Mouse (Mus musculus) right cerebral cortex, postnatal 4 days (tissue): ENCODE measurements at regions not wholly inside any gene's neighbourhood (a gene's known extent, or its start where the extent isn't known, plus 50 kb on each side); places are given as distances from the start of the nearest gene placed in this dataset.

Experiments
- DNase-seq: peaks from one replicate; pipeline ENCODE4 v3.0.0-alpha.2; 2022

DNA sequence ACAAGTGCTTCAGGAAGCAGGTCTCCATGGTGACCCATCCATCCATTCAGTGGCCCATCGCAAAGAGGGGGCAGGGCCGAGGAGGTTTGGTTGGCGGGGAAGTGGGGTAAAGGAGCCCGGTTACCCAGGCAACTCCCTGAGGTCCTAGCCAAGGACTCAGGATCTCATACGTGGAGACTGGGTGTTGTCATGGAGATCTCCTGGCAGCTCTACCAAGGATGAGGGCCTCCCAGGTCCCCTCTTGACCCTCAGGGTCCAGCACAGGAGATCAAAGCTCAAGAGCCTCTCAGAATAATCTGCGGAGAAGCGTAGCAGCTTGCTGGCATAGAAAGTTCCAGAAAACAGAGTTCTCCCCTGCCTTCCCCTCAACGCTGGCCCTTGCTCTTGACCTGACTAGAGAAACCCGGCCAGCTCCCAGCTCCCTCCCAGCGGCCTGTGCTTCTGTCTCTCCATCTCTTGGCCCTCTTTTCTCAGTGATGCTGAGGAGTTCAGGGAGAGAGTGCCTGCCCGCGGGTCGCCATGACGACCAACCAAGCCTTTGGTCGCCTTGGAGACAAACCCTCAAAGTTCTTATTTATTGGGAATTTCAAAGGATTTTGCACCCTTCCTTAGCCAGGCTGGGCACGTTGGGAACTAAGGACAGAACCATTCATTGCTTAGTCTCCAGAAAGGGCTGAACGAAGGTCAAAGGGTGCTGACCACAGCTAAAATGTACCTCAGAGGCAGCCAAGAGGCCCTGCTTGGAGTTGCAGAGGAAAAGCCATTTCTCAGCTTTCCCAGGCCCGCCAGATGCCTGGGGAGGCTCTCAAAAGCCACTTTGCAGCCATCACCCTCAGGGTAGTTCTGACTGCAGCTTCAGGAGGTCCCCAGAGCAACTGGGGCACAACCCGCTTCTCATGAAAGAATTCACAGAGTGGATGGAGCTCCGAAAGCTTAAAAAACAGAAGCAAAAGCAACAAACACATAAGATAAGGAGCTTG, 60.0 kb downstream of the Ubiad1 start:
- DNase-seq, result peak; percentile 72

DNA sequence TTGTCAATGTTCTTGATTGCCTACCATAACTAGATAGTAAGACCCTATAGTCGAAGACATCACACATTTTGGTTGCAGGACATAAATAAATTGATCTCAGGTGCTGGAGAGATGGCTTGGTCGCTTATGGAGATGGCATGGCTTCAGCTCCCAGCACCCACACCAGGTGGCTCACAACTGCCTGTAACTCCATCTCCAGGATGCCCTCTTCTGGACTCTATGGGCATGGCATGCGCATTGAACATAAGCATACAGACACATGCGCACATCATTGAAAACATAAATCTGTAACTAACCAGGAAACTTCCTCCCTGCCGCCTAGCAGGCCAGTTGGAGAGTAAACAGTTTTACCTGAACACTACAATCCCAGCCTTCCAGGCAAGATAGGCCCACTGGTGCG, 64.0 kb downstream of the Ubiad1 start:
- DNase-seq, result no peak

DNA sequence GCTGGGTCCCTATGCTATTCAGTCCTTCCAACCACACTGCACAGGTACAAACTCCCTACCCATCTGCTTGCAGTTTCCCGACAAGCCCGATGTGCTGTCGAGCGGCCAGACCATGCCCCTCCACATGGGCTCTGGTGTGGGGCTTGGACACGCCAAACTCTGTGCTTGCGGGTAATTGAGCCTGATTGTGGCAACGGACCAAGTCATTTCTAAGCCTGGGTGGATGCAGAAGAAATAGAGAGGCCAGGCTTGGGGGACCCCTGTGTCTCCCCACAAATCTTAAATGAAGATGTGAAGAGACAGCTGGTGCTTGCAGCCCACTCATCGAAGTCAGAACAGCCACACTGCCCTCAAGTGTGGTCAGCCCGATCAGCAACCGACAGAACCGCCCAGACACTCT, 66.1 kb downstream of the Ubiad1 start:
- DNase-seq, result no peak

DNA sequence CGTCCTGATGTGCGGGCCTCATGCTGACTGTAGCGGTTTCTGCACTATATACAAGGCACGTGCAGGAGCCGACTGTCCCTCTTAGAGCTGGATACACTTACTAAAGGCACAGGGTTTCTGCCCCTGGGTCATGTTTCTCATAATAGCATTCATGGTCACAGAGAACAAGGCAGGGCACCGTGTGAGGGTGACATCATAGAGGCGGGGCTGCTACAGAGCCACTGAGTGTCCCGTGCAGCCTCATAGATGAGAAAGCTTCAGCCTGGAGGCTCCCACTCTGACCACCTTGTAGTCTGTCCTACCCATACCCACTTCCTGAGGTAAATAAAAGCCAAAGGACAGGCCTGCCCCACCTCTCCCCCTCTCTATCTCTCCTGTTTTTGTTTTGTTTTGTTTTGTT, 67.2 kb downstream of the Ubiad1 start:
- DNase-seq, result no peak

DNA sequence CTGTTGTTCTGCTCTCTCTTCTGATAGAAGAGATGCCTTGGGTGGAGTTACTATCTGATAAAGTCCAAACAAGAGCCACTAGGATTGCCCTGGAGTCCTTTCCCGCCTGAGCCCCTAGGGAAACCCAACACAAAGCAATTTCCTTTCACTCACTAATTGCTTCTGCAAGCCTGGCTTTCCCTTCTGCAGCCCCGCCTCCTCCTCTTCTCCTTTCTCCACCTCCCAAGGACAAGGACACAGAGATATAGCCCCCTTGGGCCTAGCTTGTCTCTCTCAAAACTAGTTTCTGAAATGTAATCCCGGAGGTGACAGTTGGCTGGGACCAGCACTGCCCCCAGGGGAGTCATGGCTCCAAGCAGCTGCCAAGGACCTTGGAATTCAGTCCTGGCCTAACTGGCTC, 68.1 kb downstream of the Ubiad1 start:
- DNase-seq, result no peak

DNA sequence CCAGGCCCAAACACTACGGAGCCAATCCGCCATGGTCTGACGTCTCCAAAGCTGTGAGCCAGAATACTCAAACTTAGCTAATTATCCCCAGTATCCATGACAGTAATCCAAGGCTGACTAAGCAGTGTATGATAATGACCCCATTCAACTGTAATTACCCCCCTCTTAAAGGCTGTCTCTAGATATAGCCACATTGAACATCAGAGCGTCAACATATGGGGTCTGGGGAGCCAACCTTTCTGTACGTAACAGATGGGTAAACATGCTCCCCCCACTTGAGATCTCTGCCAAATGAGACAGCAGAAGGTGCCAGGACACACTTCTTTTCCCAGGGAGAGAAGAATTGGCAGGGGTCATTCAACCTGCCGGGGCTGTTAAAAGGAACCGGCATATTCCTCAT, 73.1 kb downstream of the Ubiad1 start:
- no peak for DNase-seq

DNA sequence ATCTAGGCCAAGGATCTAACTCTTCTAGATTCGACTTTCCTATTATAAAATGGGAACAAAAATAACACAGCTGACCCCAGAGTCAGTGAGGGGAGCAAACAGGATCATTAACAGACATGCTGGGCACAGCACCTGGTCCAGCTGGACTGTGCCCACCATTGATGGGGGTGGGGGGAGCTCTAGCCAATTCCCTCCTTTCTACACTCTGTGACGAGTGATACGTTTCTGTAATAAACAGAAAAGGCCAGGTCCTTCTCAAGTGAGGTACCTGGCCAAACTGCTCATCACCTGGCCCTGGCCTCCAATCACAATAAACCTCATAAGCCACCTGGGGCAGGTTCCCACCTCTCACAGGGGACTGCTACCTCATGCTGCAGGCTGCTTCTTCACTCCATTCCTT, 76.9 kb downstream of the Ubiad1 start:
- DNase-seq, result no peak

DNA sequence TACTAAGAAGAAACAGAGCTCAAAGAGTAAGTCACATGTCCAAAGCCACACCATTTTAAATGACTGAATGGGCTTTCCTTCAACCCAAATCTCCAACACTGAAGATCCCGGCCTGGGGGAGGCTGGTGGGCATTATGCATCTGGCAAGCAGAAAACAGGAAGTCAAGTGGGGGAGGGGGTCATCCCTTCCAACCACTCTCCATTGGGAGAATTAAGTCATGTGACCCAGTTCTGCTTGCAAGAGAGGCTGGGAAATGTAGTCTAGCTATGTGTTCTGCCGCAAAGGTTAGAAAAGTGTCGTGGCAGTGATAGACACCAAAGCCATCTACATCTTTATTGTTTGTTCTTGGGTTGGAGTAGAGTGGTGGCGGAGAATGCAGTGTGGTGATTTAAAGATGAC, 78.0 kb upstream of the Disp3 start:
- no peak for DNase-seq

DNA sequence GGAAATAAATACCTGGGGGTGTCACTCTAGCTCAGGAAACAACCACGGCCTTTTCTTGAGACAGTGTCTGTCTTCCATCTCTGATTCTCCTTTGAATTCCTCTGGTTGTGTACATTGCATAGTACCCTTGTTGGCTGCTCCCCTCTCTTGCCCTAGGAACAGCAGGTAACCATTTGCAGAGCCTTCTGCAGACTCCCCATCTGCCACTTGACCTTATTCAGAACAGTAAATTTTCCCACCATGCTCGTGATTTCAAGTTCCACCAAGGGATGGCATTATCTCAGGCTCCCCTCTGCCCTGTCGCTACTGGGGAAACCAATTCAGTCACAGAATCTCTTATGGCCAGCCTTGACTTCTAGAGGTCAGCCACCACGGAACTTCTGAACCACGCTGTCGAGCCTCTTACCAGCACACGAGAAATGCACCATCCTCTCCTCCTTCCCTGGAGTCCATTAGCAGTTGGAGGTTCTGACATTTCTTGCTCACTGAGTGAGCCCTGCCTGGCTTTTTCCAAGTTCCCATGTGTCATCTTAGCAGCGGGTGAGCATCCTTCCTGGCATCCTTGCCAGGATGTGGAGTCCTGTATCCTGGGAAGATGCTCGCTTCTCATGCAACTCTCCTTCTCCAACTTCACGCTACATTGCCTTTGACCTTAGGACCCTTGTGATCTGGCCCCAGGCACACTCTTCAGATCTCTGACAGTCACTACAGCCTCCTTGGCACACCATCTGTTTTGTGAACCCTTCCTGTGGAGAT, 75.8 kb upstream of the Disp3 start:
- DNase-seq, result no peak

DNA sequence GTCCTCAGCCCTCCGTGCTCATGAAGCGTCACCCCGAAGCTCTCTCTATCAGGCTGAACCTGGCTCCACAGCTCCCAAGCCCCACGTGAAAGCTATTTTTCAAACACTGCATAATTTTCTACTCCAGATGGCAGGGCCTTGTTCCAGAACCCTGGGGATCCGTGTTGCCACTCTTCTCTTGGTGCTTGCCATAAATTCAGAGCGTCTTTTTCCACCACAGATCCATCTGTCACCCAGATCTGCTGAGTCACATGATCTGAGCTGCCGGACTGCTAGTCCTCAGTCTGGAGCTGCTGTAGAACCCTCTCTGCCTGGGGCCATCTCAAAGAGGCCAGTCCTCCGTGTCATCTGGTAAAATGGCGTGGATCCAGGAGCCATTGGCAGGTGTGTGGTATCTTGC, 73.2 kb upstream of the Disp3 start:
- DNase-seq, result peak; percentile 40

DNA sequence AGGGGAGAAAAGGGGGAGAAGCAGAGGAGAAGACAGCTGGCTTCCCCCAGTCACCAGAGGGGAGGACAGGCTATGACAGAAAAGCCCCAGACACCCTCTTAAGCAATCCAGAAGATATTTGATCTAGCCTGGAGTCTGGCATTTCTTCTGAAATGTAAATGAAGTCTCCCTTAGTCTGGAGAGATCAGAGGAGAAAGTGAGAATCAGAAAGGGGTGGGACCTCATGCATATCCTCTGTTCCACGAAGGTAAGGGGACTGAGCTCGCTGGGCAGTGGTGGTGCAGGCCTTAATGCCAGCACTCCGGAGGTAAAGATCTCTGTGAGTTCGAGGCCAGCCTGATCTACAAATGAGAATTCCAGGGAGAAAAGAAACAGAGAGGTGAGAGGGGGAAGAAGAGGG, 70.6 kb upstream of the Disp3 start:
- DNase-seq, result no peak

DNA sequence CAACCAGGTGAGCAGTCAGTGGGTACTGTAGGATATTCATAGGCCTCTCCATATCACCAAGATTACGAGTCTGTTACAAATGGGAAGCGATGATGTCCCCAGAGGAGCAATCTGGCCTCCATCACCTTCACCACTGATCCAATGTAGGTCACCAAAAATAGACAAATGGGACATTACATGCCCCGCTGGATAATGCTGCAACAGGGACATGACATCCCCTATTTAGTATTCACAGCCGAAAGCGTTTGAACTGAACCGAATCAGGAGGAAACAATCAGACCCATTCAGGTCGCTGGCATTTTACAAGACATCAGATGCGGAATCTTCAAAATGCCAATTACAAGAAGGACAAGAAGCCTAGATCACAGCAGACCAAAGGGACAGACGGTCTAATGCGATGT, 69.5 kb upstream of the Disp3 start:
- no peak for DNase-seq

DNA sequence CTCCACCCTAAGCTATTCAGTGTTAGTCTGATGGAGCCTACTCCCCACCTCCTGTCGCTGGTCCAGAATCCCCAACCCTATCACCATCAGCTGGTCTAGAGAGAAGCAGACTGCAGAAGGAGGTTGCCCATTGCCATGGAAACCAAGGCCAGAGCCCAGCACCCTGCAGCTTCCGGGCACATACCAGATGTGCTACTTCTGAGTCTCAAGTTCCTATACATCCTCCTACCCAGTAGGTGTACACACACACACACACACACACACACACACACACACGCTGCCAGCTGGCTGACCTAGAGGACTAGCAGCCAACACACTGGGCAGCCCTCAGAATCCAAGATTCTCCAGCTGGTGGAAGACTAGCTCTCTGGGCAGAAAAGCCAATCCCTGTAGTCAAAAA, 68.9 kb upstream of the Disp3 start:
- DNase-seq, result peak; percentile 22

DNA sequence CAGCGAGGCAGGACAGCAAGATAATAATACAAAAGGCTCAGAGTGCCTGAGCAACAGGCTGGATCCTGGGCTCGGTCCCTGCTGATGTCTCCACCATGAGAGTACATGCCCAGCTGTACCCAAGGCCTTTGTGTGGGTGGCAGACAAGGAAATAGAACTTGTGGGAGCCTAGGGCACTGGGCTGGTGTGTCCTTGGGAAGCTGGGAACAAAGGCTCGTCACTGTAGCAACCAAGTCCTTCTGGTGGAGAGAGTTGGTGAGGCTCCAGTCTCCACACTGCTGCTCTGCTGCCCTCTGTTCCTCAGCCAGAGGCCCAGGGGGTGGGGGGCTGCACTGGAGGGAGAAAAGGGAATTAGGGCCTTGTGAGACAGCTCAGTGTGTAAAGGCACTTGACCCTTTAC, 66.2 kb upstream of the Disp3 start:
- DNase-seq, result no peak

DNA sequence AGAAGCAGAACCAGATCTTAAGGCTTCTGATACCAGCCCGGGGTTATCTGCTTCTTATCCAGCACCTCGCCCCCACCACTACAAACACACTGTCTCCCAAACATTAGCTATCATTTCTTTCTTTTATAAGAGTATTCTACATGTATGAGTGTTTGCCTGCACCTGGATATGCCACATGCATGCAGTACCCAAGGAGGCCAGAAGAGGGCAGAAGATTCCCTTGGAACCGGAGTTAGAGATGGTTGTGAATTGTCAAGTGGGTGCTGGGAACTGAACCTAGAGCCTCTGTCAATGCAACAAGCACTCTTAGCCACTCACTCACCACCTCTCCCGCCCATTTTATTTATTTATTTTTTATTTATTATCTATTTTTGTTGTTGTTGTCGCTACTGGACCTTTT, 64.9 kb upstream of the Disp3 start:
- DNase-seq, result no peak

DNA sequence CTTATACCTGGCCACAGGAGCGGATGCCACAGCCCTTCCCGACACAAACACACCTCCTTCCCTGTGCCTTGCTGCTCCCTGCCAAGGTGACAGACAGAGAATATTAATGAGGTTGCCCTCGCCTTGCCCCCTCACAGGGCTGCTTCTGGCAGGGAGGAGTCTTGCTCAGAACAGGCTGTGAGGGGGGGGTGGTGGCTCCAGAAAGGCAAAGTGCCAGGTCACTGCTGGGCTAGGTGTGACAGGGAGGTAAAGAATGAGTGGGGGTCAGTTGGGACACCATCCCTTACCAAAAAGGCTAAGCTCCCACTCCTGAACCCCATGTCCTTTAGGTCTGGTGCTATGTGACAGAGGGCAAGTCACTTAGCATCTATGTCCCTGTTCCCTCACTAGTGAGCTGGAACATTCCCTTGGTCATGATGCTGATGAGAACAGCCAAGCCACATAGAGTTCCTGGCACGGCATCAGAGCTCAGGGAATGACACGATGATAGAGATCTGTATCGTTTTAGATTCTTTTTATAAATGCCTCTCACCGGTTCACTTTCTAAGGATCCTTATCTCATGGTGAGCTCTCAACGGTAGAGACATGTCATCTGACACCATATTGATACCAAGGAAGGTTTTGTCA, 53.9 kb upstream of the Disp3 start:
- DNase-seq, result no peak

DNA sequence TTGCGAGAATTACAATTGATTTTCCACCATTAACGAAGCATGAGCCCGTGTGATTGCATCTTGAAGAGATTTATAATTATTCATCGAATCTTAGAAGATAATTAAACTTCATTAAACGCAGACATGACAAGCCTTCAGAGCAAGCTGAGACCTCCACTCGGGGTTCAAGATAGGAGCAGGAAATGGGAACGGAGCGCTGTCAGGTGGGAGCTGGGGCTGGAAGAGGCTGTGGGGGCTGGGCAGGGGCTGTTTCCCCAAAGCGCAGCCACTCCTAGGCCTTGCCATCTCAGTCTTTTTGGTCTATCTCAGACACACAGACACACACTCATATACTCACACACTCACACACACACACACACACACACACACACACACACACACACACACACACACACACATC, 52.6 kb upstream of the Disp3 start:
- DNase-seq, result no peak

DNA sequence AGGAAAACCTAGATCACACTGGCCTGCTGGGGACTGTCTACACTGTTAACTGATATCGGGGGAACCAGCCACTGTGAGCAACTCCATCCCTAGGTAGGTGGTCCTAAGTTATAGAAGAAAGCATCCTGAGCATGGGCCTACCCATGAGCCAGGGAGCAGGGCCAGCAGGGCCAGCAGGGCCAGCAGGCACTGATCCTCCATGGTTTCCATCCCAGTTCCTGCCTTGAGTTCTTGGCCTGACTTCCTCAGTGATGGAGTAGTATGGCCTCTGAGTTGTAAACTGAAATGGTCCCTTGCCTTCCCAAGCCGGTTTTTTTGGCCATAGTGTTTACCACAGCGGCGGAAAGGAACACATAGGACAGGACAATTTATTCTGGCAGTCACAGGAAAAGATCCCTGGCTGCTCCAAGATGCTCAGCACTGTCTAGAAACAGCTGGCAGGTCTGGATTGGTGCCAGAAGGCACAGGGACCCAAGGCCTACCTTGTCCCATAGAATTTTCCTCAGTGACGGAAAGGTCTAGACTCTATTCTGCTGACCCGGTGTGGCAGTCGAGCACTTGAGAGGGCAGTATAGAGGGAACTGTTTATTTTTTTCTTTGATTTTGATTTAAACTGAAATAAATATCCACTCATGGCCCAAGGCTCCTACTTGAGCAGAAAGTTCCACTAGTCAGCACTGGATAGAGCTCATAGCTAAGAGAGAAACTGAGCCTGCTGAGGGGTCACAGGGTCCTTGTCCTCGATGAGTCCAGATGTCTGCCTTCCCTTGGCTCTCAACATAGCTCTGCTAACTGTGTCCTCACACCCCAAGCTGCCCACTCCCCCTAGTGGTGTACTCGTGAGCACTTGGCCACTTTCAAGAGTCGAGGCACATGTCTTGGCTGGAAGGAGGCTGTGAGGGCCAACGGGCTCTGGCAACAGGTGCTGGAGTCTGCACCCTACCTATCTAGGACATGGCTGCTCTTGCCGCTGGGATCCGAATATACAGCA, 50.4 kb upstream of the Disp3 start:
- no peak for DNase-seq
